Mouse (Mus musculus) kidney, embryonic 16.5 days (tissue): ENCODE measurements around the gene Dpysl5. TPM values are rescaled to one million over a fixed set of nuclear protein-coding genes. Genes with fewer than 3 reads are reported as not detected.
"Not testable (repeated sequence)": the region's sequence is repeated elsewhere in the genome, so short reads cannot be mapped to it uniquely, and the experiment has no call there.

ENCODE experiments used
- ATAC-seq: fragments of 200-750 bp; cut with Nextera tagmentation; 2 replicates; pipeline ENCODE4 v1.8.0; 2017; ENCODE audit warnings: moderate TSS enrichment; ENCODE audit not compliant: low FRiP score, low TSS enrichment
- H3K27ac ChIP-seq: fragments of 300-500 bp; sonication (generic); 2 replicates; pipeline ENCODE4 v1.5.1; 2014; ENCODE audit warnings: low read length
- H3K27me3 ChIP-seq: fragments of 300-500 bp; sonication (generic); 2 replicates; pipeline ENCODE4 v1.6.1; 2014; ENCODE audit warnings: low read length, control low read depth, mixed read lengths; ENCODE audit not compliant: insufficient read depth
- H3K36me3 ChIP-seq: fragments of 300-500 bp; sonication (generic); 2 replicates; pipeline ENCODE4 v1.6.1; 2014; ENCODE audit warnings: low read length, control low read depth, mixed read lengths; ENCODE audit not compliant: insufficient read depth
- H3K4me1 ChIP-seq: fragments of 300-500 bp; sonication (generic); 2 replicates; pipeline ENCODE4 v1.6.1; 2014; ENCODE audit warnings: low read length, control low read depth, mixed read lengths; ENCODE audit not compliant: insufficient read depth
- H3K4me2 ChIP-seq: fragments of 300-500 bp; sonication (generic); replicated peaks from 2 replicates; pipeline ENCODE4 v1.6.1; 2014; ENCODE audit warnings: low read depth, low read length
- H3K4me3 ChIP-seq: fragments of 300-500 bp; sonication (generic); 2 replicates; pipeline ENCODE4 v1.5.1; 2014; ENCODE audit warnings: mild to moderate bottlenecking, low read length
- H3K9ac ChIP-seq: fragments of 300-500 bp; sonication (generic); replicated peaks from 2 replicates; pipeline ENCODE4 v1.6.1; 2014; ENCODE audit warnings: low read length
- H3K9me3 ChIP-seq: fragments of 300-500 bp; sonication (generic); 2 replicates; pipeline ENCODE4 v1.6.1; 2016; ENCODE audit warnings: low read length, control low read depth
- WGBS: fragments of 180-500 bp; shearing (Covaris S2); extraction: QIAGEN DNeasy Blood & Tissue Kit; methylation state at CpG from one replicate; pipeline ENCODE4 v1.1.7; 2014; 5-methylcytosine and 5-hydroxymethylcytosine counted together
- polyA plus RNA-seq: library from polyadenylated mRNA; unstranded; fragments of >200 nt; fragmentation: Nextera tagmentation; extraction: Ambion mirVana; gene quantifications from 2 replicates; pipeline ENCODE4 v1.2.1, GENCODE M21; 2015

Dpysl5 gene
- polyA plus RNA-seq, 1 experiment from 2014 or later, result 5.4 TPM

DNA sequence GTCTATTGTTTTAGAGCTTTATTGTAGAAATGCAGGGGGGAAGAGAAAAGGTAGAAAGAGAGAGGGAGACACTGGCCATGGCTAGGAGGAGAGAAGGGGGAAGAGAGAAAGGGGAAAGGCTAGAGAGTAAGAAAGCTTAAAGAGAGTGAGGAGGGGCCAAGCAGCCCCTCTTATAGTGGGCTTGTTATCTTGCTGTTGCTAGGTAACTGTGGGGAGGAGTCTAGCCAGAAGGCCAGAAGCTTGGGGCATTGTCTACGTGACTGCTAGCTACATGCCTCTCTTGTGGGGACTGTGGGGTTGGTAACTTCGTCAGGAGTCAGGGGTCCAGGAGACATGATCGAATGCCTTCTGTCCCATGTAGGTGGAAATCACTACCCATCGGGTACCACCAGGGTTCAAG, 10.0 kb upstream of the Dpysl5 start:
- not testable (repeated sequence) for H3K9ac ChIP-seq, H3K9me3 ChIP-seq, H3K4me3 ChIP-seq, H3K4me1 ChIP-seq, H3K27me3 ChIP-seq, ATAC-seq, H3K27ac ChIP-seq, H3K36me3 ChIP-seq, H3K4me2 ChIP-seq
- WGBS, result 56% methylated on average over 4 of the region's 4 CpGs

- H3K4me3 ChIP-seq, result no peak overlapping the region
- no peak for ATAC-seq
- no peak overlapping the region for H3K27ac ChIP-seq
- H3K9me3 ChIP-seq, result no peaks in the 10 kb centered on the region
- no peak overlapping the region for H3K4me2 ChIP-seq
- H3K9ac ChIP-seq, result no peak overlapping the region
- H3K4me1 ChIP-seq, result no peaks in the 10 kb centered on the region
- H3K27me3 ChIP-seq, result peaks cover 4% of the 10 kb centered on the region; the same call in 1 of the 2 replicates
- WGBS, result 82% methylated on average over 3 of the region's 3 CpGs
- H3K36me3 ChIP-seq, result no peaks in the 10 kb centered on the region
These were observed 9.5 kb upstream of the Dpysl5 start for GRCm38 (mm10) chr5:30701866-30702265.

DNA sequence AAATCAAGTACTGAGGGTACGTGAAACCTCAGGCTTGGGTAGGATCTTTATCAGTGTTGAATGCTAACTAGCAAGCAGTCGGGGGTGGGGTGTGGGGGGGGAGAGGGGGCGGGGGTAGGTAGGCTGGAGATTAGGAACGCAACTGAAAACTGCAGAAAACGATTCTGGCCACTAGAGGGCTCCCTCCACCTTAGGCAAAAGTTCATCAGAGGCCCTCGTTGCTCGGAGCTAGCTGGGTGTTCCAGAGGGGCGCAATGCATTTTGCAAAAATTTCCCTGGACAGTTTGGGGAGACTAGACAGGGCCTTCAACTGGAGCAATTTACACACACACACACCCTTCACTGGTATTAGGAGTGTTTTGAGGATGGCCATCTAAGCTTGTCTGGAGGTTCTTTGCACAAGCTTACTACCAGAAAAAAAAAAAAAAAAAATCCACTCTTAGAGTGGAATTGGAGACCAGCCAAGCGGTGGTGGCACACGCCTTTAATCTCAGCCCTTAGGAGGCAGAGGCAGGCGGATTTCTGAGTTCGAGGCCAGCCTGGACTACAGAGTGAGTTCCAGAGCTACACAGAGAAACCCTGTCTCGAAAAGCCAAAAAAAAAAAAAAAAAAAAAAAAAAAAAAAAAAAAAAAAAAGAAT, 1.5 kb upstream of the Dpysl5 start:
- WGBS, result 10% methylated on average over 13 of the region's 13 CpGs
- Histone ChIP-seq H3K36me3 (no peaks in the 10 kb centered on the region), H3K27ac (no peak overlapping the region), H3K9me3 (no peaks in the 10 kb centered on the region), H3K27me3 (peaks cover 44% of the 10 kb centered on the region), H3K4me2 (no peak overlapping the region), H3K4me1 (peaks cover 24% of the 10 kb centered on the region), H3K9ac (no peak overlapping the region), H3K4me3 (no peak overlapping the region)
- no peak for ATAC-seq

- Histone ChIP-seq H3K27ac (no peak overlapping the region), H3K4me1 (peaks cover 24% of the 10 kb centered on the region), H3K9ac (no peak overlapping the region), H3K4me3 (no peak overlapping the region), H3K27me3 (peaks cover 50% of the 10 kb centered on the region), H3K4me2 (peak overlapping the region; percentile 94; the same call in 1 of the 2 replicates), H3K9me3 (no peaks in the 10 kb centered on the region), H3K36me3 (no peaks in the 10 kb centered on the region)
- 22% methylated on average over 8 of the region's 8 CpGs for WGBS
- ATAC-seq, result no peak
These were observed 878 bp upstream of the Dpysl5 start for GRCm38 (mm10) chr5:30710486-30710885.

- Histone ChIP-seq H3K4me3 (peak overlapping the region; percentile 58), H3K9me3 (no peaks in the 10 kb centered on the region), H3K9ac (peak overlapping the region; percentile 43), H3K36me3 (no peaks in the 10 kb centered on the region), H3K4me1 (peaks cover 24% of the 10 kb centered on the region), H3K27me3 (peaks cover 56% of the 10 kb centered on the region), H3K4me2 (peak overlapping the region; percentile 94), H3K27ac (no peak overlapping the region)
- ATAC-seq, result no peak
- WGBS, result 0% methylated on average over 14 of the region's 14 CpGs
These were observed 632 bp downstream of the Dpysl5 start for GRCm38 (mm10) chr5:30712002-30712390.

GRCm38 (mm10) chr5:30712441-30713298, 1.3 kb downstream of the Dpysl5 start:
- Histone ChIP-seq H3K4me1 (peaks cover 24% of the 10 kb centered on the region), H3K4me2 (peak overlapping the region; percentile 94), H3K27me3 (peaks cover 56% of the 10 kb centered on the region), H3K27ac (no peak overlapping the region), H3K4me3 (peak overlapping the region; percentile 58), H3K9ac (peak overlapping the region; percentile 43), H3K9me3 (no peaks in the 10 kb centered on the region), H3K36me3 (no peaks in the 10 kb centered on the region)
- ATAC-seq, result peak; percentile 29
- WGBS, result under 1% methylated on average over 43 of the region's 43 CpGs

DNA sequence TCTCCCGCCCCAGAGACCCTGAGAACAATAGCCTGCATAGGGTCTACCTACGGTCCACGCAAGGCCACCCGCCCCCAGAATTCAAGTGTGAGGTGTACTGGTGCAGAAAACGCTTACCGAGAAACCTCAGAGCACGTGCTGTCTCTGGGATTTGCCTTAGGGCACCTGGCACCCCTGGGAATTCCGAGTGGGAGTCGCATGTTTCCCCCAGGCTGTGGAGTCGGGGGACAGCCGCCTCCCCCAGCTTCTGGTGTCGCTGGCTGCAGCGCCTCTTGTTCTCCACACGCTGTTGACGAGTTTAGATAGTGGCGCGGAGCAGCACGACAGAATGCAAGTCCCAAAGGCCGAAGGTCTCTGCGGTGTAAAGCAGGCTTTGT, 1.9 kb downstream of the Dpysl5 start:
- peaks cover 24% of the 10 kb centered on the region for H3K4me1 ChIP-seq
- H3K27ac ChIP-seq, result no peak overlapping the region
- peak overlapping the region; percentile 43 for H3K9ac ChIP-seq
- peak overlapping the region; percentile 94 for H3K4me2 ChIP-seq
- peaks cover 56% of the 10 kb centered on the region for H3K27me3 ChIP-seq
- no peak for ATAC-seq
- WGBS, result under 1% methylated on average over 20 of the region's 20 CpGs
- no peaks in the 10 kb centered on the region for H3K9me3 ChIP-seq
- H3K36me3 ChIP-seq, result no peaks in the 10 kb centered on the region
- H3K4me3 ChIP-seq, result peak overlapping the region; percentile 58

DNA sequence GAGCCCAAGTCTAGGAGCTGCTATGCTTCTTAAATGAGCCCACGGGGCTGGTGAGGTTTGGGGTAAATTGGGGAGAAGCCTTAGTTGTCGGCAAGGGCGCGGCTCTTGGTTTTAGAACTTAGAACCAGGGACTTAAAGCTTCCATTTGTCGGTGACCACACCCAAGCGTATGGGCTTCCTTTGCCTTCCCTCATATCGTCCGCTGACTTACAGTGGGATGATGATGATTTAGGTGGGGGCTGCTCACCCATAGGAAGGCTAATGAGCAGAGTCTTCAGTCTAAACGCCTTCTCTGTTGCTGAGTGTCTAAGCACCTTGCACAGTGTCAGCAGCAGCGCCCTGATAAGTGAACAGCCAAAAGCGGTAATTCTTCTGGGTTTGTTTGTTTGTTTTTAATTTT, 2.3 kb downstream of the Dpysl5 start:
- H3K9ac ChIP-seq, result peak overlapping the region; percentile 43

DNA sequence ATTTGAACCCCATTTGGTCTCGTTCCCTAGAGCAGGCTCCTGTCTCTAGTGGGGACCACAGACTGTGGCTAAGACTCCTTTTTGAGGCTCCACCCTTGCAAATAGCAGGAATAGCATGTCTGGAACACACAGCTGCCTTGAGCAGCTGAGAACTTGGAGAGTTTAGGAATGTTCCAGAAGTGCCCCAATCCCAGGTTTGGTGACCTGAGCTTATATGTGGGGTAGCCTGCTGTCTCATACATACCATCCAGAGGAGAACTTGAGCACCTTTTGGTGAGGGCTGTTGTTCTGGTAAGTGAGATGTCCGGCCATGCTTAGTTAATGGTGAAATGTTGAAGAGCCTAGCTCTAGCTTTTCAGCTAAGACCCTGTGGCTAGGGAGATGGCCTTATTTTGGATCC, 4.9 kb downstream of the Dpysl5 start:
- Histone ChIP-seq H3K4me3 (no peak overlapping the region), H3K27me3 (peaks cover 41% of the 10 kb centered on the region), H3K36me3 (no peaks in the 10 kb centered on the region), H3K4me2 (no peak overlapping the region), H3K9ac (no peak overlapping the region), H3K4me1 (peaks cover 18% of the 10 kb centered on the region), H3K9me3 (no peaks in the 10 kb centered on the region), H3K27ac (no peak overlapping the region)
- 82% methylated on average over 2 of the region's 2 CpGs for WGBS
- no peak for ATAC-seq

More for the DNA sequence above, 2.3 kb downstream of the Dpysl5 start:
- Histone ChIP-seq H3K4me2 (peak overlapping the region; percentile 94), H3K27ac (no peak overlapping the region), H3K4me3 (peak overlapping the region; percentile 58), H3K4me1 (peaks cover 24% of the 10 kb centered on the region), H3K27me3 (peaks cover 54% of the 10 kb centered on the region), H3K9me3 (no peaks in the 10 kb centered on the region), H3K36me3 (no peaks in the 10 kb centered on the region)
- ATAC-seq, result no peak
- WGBS, result 25% methylated on average over 11 of the region's 11 CpGs

DNA sequence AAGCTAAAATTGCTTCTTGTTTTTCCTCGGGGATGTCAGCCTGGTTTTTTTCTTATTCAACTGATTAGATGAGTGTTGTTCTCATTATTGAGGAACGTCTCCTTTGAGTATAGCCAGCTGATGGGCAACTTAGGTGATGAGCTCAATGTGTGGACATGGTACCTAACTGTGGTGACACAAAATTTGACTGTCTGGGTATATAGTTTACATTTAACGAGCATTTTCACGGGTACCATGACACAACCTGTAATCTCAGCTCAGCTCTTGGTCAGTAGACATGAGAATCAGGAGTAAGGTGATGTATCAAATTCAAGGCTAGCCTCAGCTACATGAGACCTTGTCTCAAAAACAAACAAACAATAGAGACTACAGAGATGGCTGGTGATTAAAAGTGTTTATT, 6.1 kb downstream of the Dpysl5 start:
- Histone ChIP-seq H3K4me2 (no peak overlapping the region), H3K9me3 (no peaks in the 10 kb centered on the region), H3K36me3 (no peaks in the 10 kb centered on the region), H3K9ac (no peak overlapping the region), H3K27me3 (peaks cover 32% of the 10 kb centered on the region), H3K27ac (no peak overlapping the region), H3K4me3 (no peak overlapping the region), H3K4me1 (peaks cover 9% of the 10 kb centered on the region)
- no peak for ATAC-seq
- 89% methylated on average over 4 of the region's 4 CpGs for WGBS
